Mouse (Mus musculus) forelimb bud, embryonic 11.5 days (tissue): Measurements from ENCODE around the gene Lrrc30.

Source experiments
- DNase-seq: peaks from one replicate; pipeline ENCODE4 v3.0.0-alpha.2; 2012; ENCODE audit warnings: low read depth, low spot score

Lrrc30 gene

GRCm38 (mm10) chr17:67632676-67633339 is at the start of gene Lrrc30:
Gene Lrrc30 (minus strand): TSS chr17:67632723.
- no peak for DNase-seq

- DNase-seq = no peak
These were observed 48.6 kb upstream of the Lrrc30 start for GRCm38 (mm10) chr17:67681084-67681483.

DNA sequence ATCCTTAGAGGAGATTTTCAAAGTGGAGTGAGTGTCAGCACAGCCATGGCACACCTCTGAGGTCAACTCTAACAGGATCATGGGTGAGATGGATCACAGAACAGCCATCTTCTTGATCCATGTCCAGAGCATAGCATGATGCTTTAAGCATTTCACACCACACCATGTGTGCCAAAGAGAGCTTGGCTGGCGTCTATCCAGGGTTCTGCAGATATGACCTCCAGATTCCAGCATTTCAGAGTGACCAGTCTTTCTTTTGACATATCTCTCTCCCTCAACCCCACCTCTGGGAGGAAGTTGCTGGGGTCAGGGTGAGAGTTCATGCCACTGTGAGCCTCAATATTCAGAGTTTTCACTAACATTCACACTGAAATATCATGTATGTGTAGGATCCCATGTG is 46.1 kb upstream of the Lrrc30 start:
- no peak for DNase-seq

GRCm38 (mm10) chr17:67667981-67668380 is 35.5 kb upstream of the Lrrc30 start:
- peak; percentile 67 for DNase-seq

DNA sequence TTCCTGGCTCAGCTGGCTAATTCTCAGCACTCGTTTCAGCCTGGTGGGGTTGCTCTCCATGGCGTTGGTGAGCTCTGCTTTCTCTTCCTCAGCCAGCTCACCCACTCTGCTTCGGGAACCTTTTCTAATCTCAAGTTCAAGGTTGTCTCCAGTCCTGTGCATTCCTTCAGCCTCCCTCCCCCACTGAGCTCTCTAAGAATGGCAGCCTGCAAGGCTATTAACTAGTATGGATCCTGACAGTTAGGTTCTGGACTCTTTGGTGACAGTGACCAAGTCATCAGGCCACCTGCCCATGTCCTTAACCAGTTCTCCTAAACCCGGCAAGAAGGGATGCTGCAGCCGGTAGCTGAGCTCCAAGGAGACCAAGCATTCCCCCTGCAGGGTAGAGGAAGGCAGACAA is 34.5 kb upstream of the Lrrc30 start:
- DNase-seq = no peak

- DNase-seq = no peak
These were observed 31.8 kb upstream of the Lrrc30 start for GRCm38 (mm10) chr17:67664299-67664698.

DNA sequence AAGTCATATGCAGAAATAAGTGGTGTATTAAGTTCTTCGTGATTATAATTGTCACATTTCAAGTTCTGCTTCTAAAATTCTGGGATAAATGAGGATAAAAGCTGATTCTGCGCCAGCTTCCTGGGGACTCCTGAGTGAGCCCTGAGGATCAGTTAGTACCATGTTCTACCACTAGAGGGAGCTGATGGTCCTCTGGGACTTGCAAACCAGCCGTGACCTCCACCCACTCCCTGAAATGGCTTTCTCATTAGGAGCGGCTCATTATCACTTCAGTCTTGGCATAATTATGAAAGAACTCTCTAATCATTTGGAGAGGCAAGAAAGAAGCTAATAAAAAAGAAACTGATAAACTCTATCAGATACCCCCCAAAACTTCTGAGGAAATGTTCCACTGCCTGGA is 19.0 kb upstream of the Lrrc30 start:
- peak; percentile 76 for DNase-seq

DNA sequence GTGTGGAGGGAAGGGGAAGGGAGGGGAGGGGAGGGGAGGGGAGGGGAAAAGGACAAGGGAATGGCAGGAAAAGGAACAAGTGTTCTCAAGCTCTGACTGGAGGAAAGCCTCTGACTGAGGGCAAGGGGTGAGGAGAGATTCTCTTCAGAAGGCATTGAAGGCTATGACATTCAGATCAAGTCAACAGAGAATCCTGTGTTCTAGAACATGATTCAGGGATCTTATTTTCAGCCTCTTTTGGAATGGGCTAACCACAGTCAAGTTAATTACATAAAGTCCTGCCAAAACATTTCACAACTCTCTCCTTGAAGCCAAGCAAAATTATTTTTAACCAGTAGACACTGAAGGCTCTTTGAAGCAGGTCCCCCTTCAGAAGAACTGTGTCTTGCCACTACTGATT is 9.1 kb upstream of the Lrrc30 start:
- DNase-seq = no peak

- no peak for DNase-seq
These were observed 5.7 kb upstream of the Lrrc30 start for GRCm38 (mm10) chr17:67638119-67638810.

GRCm38 (mm10) chr17:67636951-67637350 is 4.4 kb upstream of the Lrrc30 start:
- no peak for DNase-seq

DNA sequence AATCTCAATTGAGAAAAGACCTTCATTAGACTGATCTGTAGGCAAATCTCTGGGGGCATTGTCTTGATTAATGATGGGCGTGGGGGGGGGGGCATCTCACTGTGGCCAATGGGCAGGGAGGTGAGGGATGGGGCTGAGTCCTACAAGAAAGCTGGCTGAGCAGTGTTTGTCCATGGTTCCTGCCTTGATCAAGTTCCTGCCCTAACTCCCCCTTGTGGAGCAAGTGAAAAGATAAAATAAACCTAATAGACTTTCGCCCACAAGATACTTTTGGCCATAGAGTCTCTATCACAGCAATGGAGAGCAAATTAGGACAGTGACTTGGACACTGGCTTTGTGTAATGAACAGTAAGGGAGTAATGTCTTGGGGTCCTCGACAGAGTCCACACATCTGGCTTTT is 3.8 kb upstream of the Lrrc30 start:
- no peak for DNase-seq

DNA sequence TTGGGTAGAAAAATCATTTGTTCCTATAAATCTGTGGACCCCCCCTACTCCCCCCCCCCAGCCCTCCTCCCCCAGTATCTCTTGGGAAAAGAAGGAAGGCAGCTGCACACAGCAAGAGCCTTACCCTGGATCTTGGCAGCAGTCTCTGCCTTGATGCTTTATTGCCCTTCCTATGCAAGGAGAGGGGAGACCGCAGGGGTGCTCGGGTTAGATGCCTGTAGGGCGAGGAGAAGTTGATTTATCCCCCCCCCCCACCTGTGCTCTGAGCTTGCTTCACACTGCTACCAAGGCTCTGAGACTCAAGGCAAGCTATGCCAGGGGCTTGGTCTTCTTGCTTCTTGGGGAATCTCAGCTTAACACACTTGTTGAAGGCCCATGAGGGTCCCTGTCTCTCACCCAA is 2.8 kb downstream of the Lrrc30 start:
- DNase-seq = no peak

GRCm38 (mm10) chr17:67629211-67629657 is 3.3 kb downstream of the Lrrc30 start:
- peak; percentile 43 for DNase-seq

DNA sequence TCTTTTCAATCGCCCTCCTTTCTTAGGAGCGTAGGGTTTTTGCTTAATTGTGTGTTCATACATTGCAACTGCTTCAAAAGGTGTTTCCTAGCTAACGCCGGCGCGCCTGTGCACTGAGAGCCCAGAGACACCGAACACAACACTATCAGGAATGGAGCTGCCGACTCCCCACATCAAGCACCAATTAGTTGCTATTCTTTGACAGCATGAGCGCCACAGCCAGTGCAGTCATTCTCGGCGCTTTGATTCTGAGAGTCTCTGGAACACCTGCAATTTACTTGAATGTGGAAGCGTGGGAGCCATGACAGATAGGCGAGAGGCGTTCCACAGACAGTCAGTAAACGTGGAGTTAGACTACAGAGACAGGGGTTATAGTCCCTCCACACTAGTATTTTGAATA is 4.0 kb downstream of the Lrrc30 start:
- no peak for DNase-seq

DNA sequence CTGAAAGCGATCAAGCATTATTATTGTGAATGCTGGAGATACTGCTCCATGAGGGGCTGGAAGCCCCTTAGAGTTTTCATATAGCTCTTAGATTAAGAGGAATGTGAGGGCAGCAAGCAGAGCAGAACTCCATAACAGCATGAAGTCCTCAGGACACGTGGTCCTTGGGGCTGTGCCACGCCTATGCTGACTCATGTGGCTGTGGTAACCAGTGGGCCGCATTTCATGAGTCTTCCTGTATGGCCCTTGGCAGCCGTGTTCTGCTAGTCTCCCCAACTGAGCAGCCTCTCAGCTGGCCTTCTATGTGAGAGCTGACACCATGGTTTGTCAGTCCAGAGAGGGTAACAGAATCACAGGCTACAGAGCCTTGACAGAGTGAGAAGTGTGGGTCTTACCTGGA is 7.1 kb downstream of the Lrrc30 start:
- DNase-seq = no peak

DNA sequence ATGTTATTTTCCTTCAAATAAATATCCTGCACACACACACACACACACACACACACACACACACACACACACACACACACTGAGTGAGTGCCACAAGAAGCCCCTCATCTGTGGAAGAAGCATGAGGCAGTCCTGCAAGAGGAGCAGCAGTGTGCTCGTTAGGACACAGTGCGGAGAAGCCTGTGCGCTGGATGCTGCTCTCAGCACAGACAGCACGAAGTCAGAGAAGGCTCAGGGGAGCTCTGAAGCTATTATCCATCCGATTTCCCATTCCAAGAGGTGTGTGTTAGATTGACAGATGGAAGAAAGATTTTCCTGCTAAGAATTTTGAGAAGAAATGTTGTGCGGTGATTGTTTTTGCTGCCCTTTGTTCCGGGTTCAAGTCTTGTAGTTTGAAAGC is 13.5 kb downstream of the Lrrc30 start:
- no peak for DNase-seq

- no peak for DNase-seq
These were observed 18.1 kb downstream of the Lrrc30 start for GRCm38 (mm10) chr17:67614381-67614780.

DNA sequence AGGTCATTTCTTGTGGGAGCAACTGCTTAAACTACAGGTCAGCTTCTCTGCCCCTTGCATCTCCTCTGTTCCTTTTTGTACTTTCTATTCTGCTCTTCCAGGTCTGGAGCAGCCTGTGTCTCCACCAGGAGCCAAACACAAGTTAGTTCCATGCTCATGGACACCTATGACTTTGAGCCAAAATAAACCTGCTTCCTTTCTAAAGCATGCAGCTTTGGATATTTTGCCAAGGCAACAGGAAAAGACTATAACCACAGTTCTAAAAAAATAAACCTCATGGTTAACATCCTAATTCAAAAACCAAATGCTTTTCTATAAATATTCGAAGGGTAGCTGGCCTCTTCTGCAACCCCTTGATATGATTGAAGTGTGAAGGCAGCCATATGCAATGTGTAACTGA is 19.9 kb downstream of the Lrrc30 start:
- DNase-seq = no peak

DNA sequence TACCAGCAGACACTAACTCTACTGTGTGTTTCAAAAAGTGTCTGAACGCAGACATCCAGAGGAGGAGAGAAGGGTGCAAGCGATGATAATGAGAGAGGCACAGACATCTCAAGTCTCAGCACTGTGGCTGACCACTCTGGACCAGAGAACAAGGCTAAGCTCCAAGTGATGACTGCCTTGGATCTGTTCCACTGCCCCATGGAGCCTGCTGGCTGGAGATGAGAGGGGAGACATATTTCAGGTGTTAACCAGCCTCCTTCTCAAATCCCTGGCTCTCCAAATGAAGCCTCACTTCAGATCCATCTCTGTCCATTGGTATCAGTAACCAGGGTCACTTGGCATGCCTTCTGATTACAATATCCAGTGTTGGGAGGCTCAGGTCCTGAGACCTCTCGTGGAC is 20.4 kb downstream of the Lrrc30 start:
- no peak for DNase-seq

DNA sequence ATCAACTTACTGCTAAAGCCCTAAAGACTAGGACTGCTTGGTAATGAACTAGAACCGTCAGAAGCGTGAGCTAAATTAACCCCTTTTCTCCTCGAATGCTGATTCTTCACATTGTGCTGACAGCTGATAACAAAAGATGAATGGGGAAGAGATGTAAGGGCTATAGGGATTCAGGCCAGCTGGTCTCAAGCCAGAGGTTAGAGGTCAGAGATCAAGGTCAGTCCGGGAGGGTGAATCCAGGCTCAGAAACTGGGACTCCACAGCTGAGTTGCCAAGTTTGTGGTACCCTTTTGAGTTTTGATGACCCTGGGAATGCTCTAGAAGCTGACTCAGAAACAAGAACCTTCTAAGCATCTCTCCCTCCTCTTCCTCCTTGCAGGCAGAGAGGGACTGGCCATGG is 28.1 kb downstream of the Lrrc30 start:
- no peak for DNase-seq

DNA sequence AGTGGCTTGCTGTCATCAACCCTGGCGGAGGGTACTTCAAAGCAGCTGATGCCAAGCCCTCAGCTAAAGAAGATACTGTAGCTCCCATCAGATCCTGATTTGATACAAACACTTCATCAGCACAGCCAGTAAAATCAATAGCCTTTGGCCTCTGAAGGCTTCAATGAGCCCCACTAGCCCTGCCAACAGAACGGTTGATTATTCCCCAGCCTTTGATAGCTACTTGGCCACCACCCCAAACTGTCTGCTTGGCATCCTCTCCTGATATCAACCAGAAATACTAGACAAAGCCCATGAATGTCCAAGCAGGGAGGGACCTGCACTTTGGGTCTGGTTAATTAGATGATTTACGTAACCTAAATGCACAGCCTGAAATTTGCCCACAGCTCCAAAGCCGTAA is 30.0 kb downstream of the Lrrc30 start:
- no peak for DNase-seq

DNA sequence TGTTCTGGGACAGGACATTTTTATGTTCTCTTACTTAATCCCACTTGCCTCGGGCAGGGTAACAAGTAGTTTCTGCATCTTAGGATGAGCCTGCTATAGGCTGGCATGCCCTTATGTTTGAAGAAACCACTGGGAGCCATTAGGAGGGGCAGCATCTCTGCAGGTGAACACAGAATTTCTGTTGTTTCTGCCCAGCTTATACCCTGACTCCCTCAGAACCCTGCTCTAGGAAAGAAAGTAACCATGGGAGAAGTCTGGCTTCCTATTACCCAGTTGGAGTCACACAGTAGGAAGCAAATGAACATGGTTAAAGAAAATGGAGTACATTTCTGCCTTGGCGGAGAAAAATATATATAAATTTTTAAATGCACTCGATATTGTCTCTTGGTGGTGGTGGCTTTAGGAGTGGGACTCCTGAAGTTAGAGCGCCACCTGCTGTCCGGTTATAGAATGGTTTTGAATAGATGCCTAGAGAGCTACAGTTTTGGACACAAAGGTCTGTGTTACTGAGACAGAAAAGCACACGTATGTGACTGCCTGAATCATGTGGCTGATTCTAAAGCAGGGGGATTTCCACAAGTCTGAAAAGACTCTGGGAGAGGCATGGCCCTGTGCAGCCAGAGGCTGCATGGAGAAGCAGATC is 47.5 kb downstream of the Lrrc30 start:
- DNase-seq = peak; percentile 79

- no peak for DNase-seq
These were observed 48.0 kb downstream of the Lrrc30 start for GRCm38 (mm10) chr17:67584533-67584932.
